Mouse (Mus musculus) ES-Bruce4 (cell line): ENCODE measurements around the gene Cep41. TPM values are rescaled to one million over a fixed set of nuclear protein-coding genes. Genes with fewer than 3 reads are reported as not detected.

Experiments
- H3K27ac ChIP-seq: 2 replicates; pipeline ENCODE4 v1.5.1; 2012; ENCODE audit warnings: low read length, inconsistent platforms; ENCODE audit not compliant: insufficient read depth
- H3K27me3 ChIP-seq: 2 replicates; pipeline ENCODE4 v1.6.1; 2012; ENCODE audit warnings: mild to moderate bottlenecking, low read length, inconsistent platforms; ENCODE audit not compliant: control insufficient read depth, poor library complexity, insufficient read depth, severe bottlenecking
- H3K36me3 ChIP-seq: 2 replicates; pipeline ENCODE4 v1.6.1; 2012; ENCODE audit warnings: inconsistent platforms, mild to moderate bottlenecking, low read length, moderate library complexity; ENCODE audit not compliant: control insufficient read depth, poor library complexity, insufficient read depth, severe bottlenecking
- H3K4me1 ChIP-seq: one replicate; pipeline ENCODE4 v1.8.1; 2011; ENCODE audit warnings: low read length; ENCODE audit not compliant: control insufficient read depth, insufficient read depth
- H3K4me3 ChIP-seq: 2 replicates; pipeline ENCODE4 v1.5.1; 2011; ENCODE audit warnings: low read depth, mild to moderate bottlenecking, low read length
- H3K9ac ChIP-seq: 2 replicates; pipeline ENCODE4 v1.6.1; 2012; ENCODE audit warnings: low read depth, mild to moderate bottlenecking, inconsistent platforms; ENCODE audit not compliant: poor library complexity, severe bottlenecking
- H3K9me3 ChIP-seq: replicated peaks from 2 replicates; pipeline ENCODE4 v1.6.1; 2012; ENCODE audit warnings: mild to moderate bottlenecking, low read length, inconsistent platforms; ENCODE audit not compliant: control insufficient read depth, poor library complexity, insufficient read depth, severe bottlenecking
- CTCF ChIP-seq: IDR thresholded peaks from one replicate; pipeline ENCODE4 v1.8.1; 2011; ENCODE audit warnings: low read depth, low read length
- EP300 ChIP-seq: IDR thresholded peaks from 2 replicates; pipeline ENCODE4 v1.6.1; 2011; ENCODE audit warnings: low read depth, low read length; ENCODE audit not compliant: insufficient read depth
- POLR2A ChIP-seq: IDR thresholded peaks from one replicate; pipeline ENCODE4 v1.8.1; 2011; ENCODE audit warnings: low read length; ENCODE audit not compliant: insufficient read depth
- polyA plus RNA-seq: library from polyadenylated mRNA; stranded (reverse); fragments of >200 nt; gene quantifications from 2 replicates; pipeline ENCODE4 v1.2.4, GENCODE M21; 2011; ENCODE audit warnings: low read depth; ENCODE audit not compliant: missing spikeins, insufficient read depth, insufficient read length

Cep41 gene
- polyA plus RNA-seq, 1 experiment, result 4.9 TPM

GRCm38 (mm10) chr6:30703476-30703875 is 9.9 kb upstream of the Cep41 start:
- Histone ChIP-seq H3K27me3 (no peaks in the 10 kb centered on the region), H3K4me3 (no peak overlapping the region), H3K36me3 (no peaks in the 10 kb centered on the region), H3K27ac (no peak overlapping the region), H3K4me1 (no peaks in the 10 kb centered on the region), H3K9me3 (no peaks in the 10 kb centered on the region), H3K9ac (no peak overlapping the region)
- no peak for TF ChIP-seq EP300
- no peak for TF ChIP-seq CTCF
- TF ChIP-seq POLR2A, result no peak

DNA sequence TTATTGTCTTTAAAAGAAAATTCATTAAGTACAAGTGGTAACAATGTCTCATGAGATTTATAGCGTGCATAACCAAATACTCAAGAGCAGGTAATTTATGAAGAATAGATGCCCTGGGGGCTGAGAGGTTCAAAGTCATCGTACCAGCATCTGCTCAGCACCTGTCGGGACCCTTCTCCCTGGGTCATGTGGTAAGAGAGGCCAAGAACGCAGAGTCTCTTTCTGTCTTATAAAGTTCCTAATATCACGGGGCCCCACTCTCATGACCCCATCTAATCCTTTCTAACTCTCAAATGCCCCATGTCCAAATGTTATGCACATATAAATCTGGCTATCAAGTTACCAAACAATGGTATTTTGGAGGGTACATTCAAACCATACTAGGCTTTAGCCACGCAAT is 9.3 kb upstream of the Cep41 start:
- Histone ChIP-seq H3K9me3 (no peaks in the 10 kb centered on the region), H3K36me3 (no peaks in the 10 kb centered on the region), H3K27ac (no peak overlapping the region), H3K4me3 (no peak overlapping the region), H3K9ac (no peak overlapping the region), H3K4me1 (no peaks in the 10 kb centered on the region), H3K27me3 (no peaks in the 10 kb centered on the region)
- TF ChIP-seq EP300, result no peak
- no peak for TF ChIP-seq CTCF
- TF ChIP-seq POLR2A, result no peak

- TF ChIP-seq CTCF, result no peak
- no peak for TF ChIP-seq POLR2A
- no peak for TF ChIP-seq EP300
- Histone ChIP-seq H3K4me1 (no peaks in the 10 kb centered on the region), H3K4me3 (no peak overlapping the region), H3K9me3 (no peaks in the 10 kb centered on the region), H3K27me3 (no peaks in the 10 kb centered on the region), H3K9ac (no peak overlapping the region), H3K36me3 (no peaks in the 10 kb centered on the region), H3K27ac (no peak overlapping the region)
Observed at GRCm38 (mm10) chr6:30700182-30700581, 6.6 kb upstream of the Cep41 start.

- H3K4me1 ChIP-seq, result no peaks in the 10 kb centered on the region
- no peaks in the 10 kb centered on the region for H3K36me3 ChIP-seq
- no peak for TF ChIP-seq EP300
- TF ChIP-seq POLR2A, result no peak
- TF ChIP-seq CTCF, result no peak
- H3K4me3 ChIP-seq, result no peak overlapping the region
- H3K27ac ChIP-seq, result no peak overlapping the region
- no peak overlapping the region for H3K9ac ChIP-seq
- no peaks in the 10 kb centered on the region for H3K27me3 ChIP-seq
- no peaks in the 10 kb centered on the region for H3K9me3 ChIP-seq
Observed at GRCm38 (mm10) chr6:30698036-30698435, 4.5 kb upstream of the Cep41 start.

GRCm38 (mm10) chr6:30697464-30697863 is 3.9 kb upstream of the Cep41 start:
- no peak for TF ChIP-seq POLR2A
- no peak for TF ChIP-seq EP300
- no peak for TF ChIP-seq CTCF
- no peak overlapping the region for H3K4me3 ChIP-seq
- no peaks in the 10 kb centered on the region for H3K9me3 ChIP-seq
- H3K27ac ChIP-seq, result no peak overlapping the region
- H3K36me3 ChIP-seq, result no peaks in the 10 kb centered on the region
- no peak overlapping the region for H3K9ac ChIP-seq
- no peaks in the 10 kb centered on the region for H3K27me3 ChIP-seq
- H3K4me1 ChIP-seq, result no peaks in the 10 kb centered on the region

- TF ChIP-seq POLR2A, result no peak
- TF ChIP-seq EP300, result no peak
- no peak for TF ChIP-seq CTCF
- no peak overlapping the region for H3K27ac ChIP-seq
- H3K27me3 ChIP-seq, result no peaks in the 10 kb centered on the region
- H3K4me1 ChIP-seq, result no peaks in the 10 kb centered on the region
- no peak overlapping the region for H3K9ac ChIP-seq
- no peaks in the 10 kb centered on the region for H3K36me3 ChIP-seq
- H3K4me3 ChIP-seq, result no peak overlapping the region
- no peaks in the 10 kb centered on the region for H3K9me3 ChIP-seq
Observed at GRCm38 (mm10) chr6:30695124-30695523, 1.6 kb upstream of the Cep41 start.
